Mouse (Mus musculus) liver, embryonic 14.5 days (tissue): ENCODE measurements around the gene Senp5. TPM values are rescaled to one million over a fixed set of nuclear protein-coding genes. Genes with fewer than 3 reads are reported as not detected.

Source experiments
- ATAC-seq: fragments of 200-750 bp; cut with Nextera tagmentation; 2 replicates; pipeline ENCODE4 v1.8.0; 2017; ENCODE audit warnings: moderate number of reproducible peaks, mild to moderate bottlenecking, moderate library complexity; ENCODE audit not compliant: insufficient read depth
- DNase-seq, 3 experiments: peaks; one replicate each; pipeline ENCODE4 v3.0.0-alpha.2; 2012 to 2013; ENCODE audit warnings: low read depth in 3 of 3, low spot score in 3 of 3
- H3K27ac ChIP-seq: fragments of 300-500 bp; sonication (generic); 2 replicates; pipeline ENCODE4 v1.5.1; 2014; ENCODE audit warnings: moderate library complexity, mild to moderate bottlenecking, control low read depth, inconsistent platforms
- H3K27me3 ChIP-seq: fragments of 300-500 bp; sonication (generic); 2 replicates; pipeline ENCODE4 v1.6.1; 2014; ENCODE audit warnings: mild to moderate bottlenecking, low read length, moderate library complexity; ENCODE audit not compliant: control insufficient read depth, insufficient read depth
- H3K36me3 ChIP-seq: fragments of 300-500 bp; sonication (generic); replicated peaks from 2 replicates; pipeline ENCODE4 v1.6.1; 2014; ENCODE audit warnings: low read depth; ENCODE audit not compliant: control insufficient read depth, insufficient read depth
- H3K4me1 ChIP-seq, 2 experiments: fragments of 200-500 bp in 1 of 2; fragments of 300-500 bp in 1 of 2; sonication (generic) in 1 of 2; replicated peaks; 2 replicates each; pipeline ENCODE4 v1.6.1; 2012 to 2014; ENCODE audit warnings: antibody characterized with exemption in 1 of 2, inconsistent platforms in 1 of 2, low read length in 1 of 2; ENCODE audit not compliant: control insufficient read depth in 2 of 2, insufficient read depth in 2 of 2
- H3K4me2 ChIP-seq: fragments of 300-500 bp; sonication (generic); 2 replicates; pipeline ENCODE4 v1.6.1; 2014; ENCODE audit warnings: low read depth, mild to moderate bottlenecking, control low read depth, moderate library complexity
- H3K4me3 ChIP-seq, 2 experiments: fragments of 200-500 bp in 1 of 2; fragments of 300-500 bp in 1 of 2; sonication (generic) in 1 of 2; 2 replicates each; pipeline ENCODE4 v1.5.1; 2012 to 2014; ENCODE audit warnings: low read depth in 2 of 2, low read length in 2 of 2, mild to moderate bottlenecking in 2 of 2, control low read depth in 1 of 2, inconsistent platforms in 1 of 2, moderate library complexity in 1 of 2; ENCODE audit not compliant: insufficient read depth in 1 of 2
- H3K9ac ChIP-seq: fragments of 300-500 bp; sonication (generic); replicated peaks from 2 replicates; pipeline ENCODE4 v1.6.1; 2014; ENCODE audit warnings: mild to moderate bottlenecking, control low read depth, moderate library complexity
- H3K9me3 ChIP-seq: fragments of 300-500 bp; sonication (generic); 2 replicates; pipeline ENCODE4 v1.6.1; 2016; ENCODE audit warnings: low read length, mixed read lengths; ENCODE audit not compliant: control insufficient read depth
- CTCF ChIP-seq: IDR thresholded peaks from 2 replicates; pipeline ENCODE4 v1.5.1; 2016; ENCODE audit warnings: antibody characterized with exemption, low read depth, control low read depth
- EP300 ChIP-seq: IDR thresholded peaks from 2 replicates; pipeline ENCODE4 v1.6.1; 2016; ENCODE audit warnings: antibody characterized with exemption, low read depth
- WGBS: fragments of 180-500 bp; shearing (Covaris S2); extraction: QIAGEN DNeasy Blood & Tissue Kit; methylation state at CpG from one replicate; pipeline ENCODE4 v1.1.7; 2014; ENCODE audit not compliant: insufficient replicate concordance; 5-methylcytosine and 5-hydroxymethylcytosine counted together
- microRNA-seq: library from miRNA; unstranded; fragments of <30 nt; microRNA quantifications from one replicate; pipeline ENCODE4, GENCODE M21; 2016
- polyA plus RNA-seq, 2 experiments: library from polyadenylated mRNA; depleted of rRNA in 1 of 2; stranded (reverse) in 1 of 2; unstranded in 1 of 2; fragments of >200 nt; fragmentation: Nextera tagmentation in 1 of 2; extraction: Ambion mirVana in 1 of 2; gene quantifications; 2 replicates each; pipeline versions ENCODE4 v1.2.1 to v1.2.3; 2012 to 2014

The Senp5 gene
- polyA plus RNA-seq, 2 experiments: 2.9 to 4.7 TPM

DNA sequence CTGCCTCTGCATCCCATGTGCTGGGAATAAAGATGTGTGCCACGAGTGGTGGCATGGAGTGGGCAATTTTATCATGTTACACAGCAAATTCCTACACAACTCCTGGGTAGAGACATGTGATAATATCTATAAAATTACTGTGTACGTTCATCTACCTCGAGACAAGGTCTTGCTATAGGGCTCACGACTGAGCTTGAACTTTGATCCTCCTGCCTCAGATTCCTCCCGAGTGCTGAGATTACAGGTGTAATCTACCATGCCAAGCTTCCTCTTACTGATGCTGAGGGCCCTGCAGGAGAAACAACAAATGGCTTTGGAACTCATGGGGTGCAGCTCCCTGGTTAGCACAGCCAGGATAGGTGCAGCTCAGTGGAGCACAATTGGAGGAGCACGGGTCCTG is 78.7 kb downstream of the Senp5 start:
- H3K9me3 ChIP-seq: no peaks in the 10 kb centered on the region
- WGBS: 57% methylated on average over 6 of the region's 6 CpGs
- TF ChIP-seq CTCF (no peak), EP300 (no peak)
- no peak overlapping the region for H3K9ac ChIP-seq
- no peak overlapping the region for H3K4me2 ChIP-seq
- ATAC-seq: no peak
- no peaks in the 10 kb centered on the region for H3K36me3 ChIP-seq
- DNase-seq: no peak
- no peak overlapping the region for H3K4me3 ChIP-seq
- H3K27ac ChIP-seq: no peak overlapping the region
- no peaks in the 10 kb centered on the region for H3K4me1 ChIP-seq
- H3K27me3 ChIP-seq: no peaks in the 10 kb centered on the region

GRCm38 (mm10) chr16:31918248-31918724 is 84.8 kb downstream of the Senp5 start:
- peaks cover 0 to 2% of the 10 kb centered on the region in 2 experiments; a peak in 1 of 4 replicates for H3K4me1 ChIP-seq
- no peak for ATAC-seq
- H3K27ac ChIP-seq: no peak overlapping the region
- H3K4me2 ChIP-seq: peak overlapping the region; percentile 38
- DNase-seq: peak; percentile 38 to 52 (median 40)
- H3K9ac ChIP-seq: no peak overlapping the region
- H3K36me3 ChIP-seq: no peaks in the 10 kb centered on the region
- H3K9me3 ChIP-seq: no peaks in the 10 kb centered on the region
- no peaks in the 10 kb centered on the region for H3K27me3 ChIP-seq
- peak; percentile 87 for TF ChIP-seq CTCF
- no peak for TF ChIP-seq EP300
- 2% methylated on average over 14 of the region's 14 CpGs for WGBS
- peak overlapping the region in 1 of 2 experiments; percentile 17; a peak in 1 of 4 replicates for H3K4me3 ChIP-seq

- Histone ChIP-seq H3K36me3 (no peaks in the 10 kb centered on the region), H3K4me1 (peaks cover 0 to 2% of the 10 kb centered on the region in 2 experiments; a peak in 1 of 4 replicates), H3K9ac (no peak overlapping the region), H3K27me3 (no peaks in the 10 kb centered on the region), H3K4me2 (peak overlapping the region; percentile 38; the same call in 1 of the 2 replicates), H3K4me3 (no peak overlapping the region), H3K27ac (no peak overlapping the region), H3K9me3 (no peaks in the 10 kb centered on the region)
- TF ChIP-seq CTCF: no peak
- no peak for TF ChIP-seq EP300
- DNase-seq (no peak), ATAC-seq (no peak)
- WGBS: 55% methylated on average over 11 of the region's 11 CpGs
Observed at GRCm38 (mm10) chr16:31917776-31918175, 85.3 kb downstream of the Senp5 start.

DNA sequence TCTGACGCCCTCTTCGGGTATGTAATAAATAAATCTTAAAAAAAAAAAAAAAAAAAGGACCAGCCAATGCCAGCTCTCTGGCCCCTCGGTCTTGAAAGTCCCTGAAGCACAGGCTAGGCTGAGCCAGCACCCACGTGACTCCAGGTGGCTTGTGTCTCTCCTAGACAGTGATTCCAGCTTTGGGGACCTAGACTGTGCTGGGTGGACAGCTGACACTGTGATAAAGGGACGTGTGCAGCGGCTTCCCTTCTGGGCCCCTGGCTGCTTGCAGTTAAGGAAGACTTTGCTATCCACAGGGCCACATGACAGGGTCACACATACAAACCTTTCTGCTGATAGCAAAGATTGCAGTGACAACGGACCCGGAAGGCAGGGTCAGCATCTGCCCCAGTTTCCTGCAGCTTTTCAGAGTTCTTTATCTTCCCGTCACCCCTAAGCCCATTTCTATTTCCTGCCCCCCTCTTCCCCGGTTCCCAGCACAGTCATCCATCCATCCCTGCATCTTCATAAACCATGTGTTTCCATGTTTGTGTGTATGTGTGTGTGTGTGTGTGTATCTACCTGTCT is 92.7 kb downstream of the Senp5 start:
- TF ChIP-seq CTCF (no peak), EP300 (no peak)
- Histone ChIP-seq H3K9ac (no peak overlapping the region), H3K27ac (no peak overlapping the region), H3K36me3 (no peaks in the 10 kb centered on the region), H3K4me1 (peaks cover 0 to 4% of the 10 kb centered on the region in 2 experiments; a peak in 2 of 4 replicates), H3K4me3 (no peak overlapping the region), H3K27me3 (no peaks in the 10 kb centered on the region; the same call in 1 of the 2 replicates), H3K4me2 (no peak overlapping the region), H3K9me3 (no peaks in the 10 kb centered on the region)
- ATAC-seq (no peak), DNase-seq (no peak)
- WGBS: 20% methylated on average over 10 of the region's 10 CpGs

Small RNA genes lying within 50 kb of the gene (microRNA-seq; reads per million reads assigned to microRNA genes)
- not detected for gene Gm26269

Other genes with a start within 250 kb of the Senp5 start
- 0.03 and 0.05 TPM in 2 replicates for gene Meltf, start 124.5 kb downstream of the Senp5 start, polyA plus RNA-seq (2012; rRNA removed)
- gene Meltf, start 124.5 kb downstream of the Senp5 start, polyA plus RNA-seq (2014; fragmentation: Nextera tagmentation; extraction: Ambion mirVana): 0.06 TPM in 1 of 2 replicates, not detected in the other
- 0.15 and 0.31 TPM in 2 replicates for gene Pigz, start 69.4 kb downstream of the Senp5 start, polyA plus RNA-seq (2012; rRNA removed)
- gene Pigz, start 69.4 kb downstream of the Senp5 start, polyA plus RNA-seq (2014; fragmentation: Nextera tagmentation; extraction: Ambion mirVana): 0.28 and 0.34 TPM in 2 replicates
- gene 0610012G03Rik, start 54.8 kb downstream of the Senp5 start, polyA plus RNA-seq (2012; rRNA removed): 21.5 and 23.2 TPM in 2 replicates
- 42.3 and 45.3 TPM in 2 replicates for gene 0610012G03Rik, start 54.8 kb downstream of the Senp5 start, polyA plus RNA-seq (2014; fragmentation: Nextera tagmentation; extraction: Ambion mirVana)
- gene Ncbp2, start 54.8 kb downstream of the Senp5 start, polyA plus RNA-seq (2012; rRNA removed): 10.7 and 25.1 TPM in 2 replicates
- gene Ncbp2, start 54.8 kb downstream of the Senp5 start, polyA plus RNA-seq (2014; fragmentation: Nextera tagmentation; extraction: Ambion mirVana): 29.0 and 31.5 TPM in 2 replicates
- gene Pak2, start 76.1 kb upstream of the Senp5 start, polyA plus RNA-seq (2012; rRNA removed): 4.8 and 6.7 TPM in 2 replicates
- 9.1 and 9.5 TPM in 2 replicates for gene Pak2, start 76.1 kb upstream of the Senp5 start, polyA plus RNA-seq (2014; fragmentation: Nextera tagmentation; extraction: Ambion mirVana)
- gene Pigx, start 96.5 kb upstream of the Senp5 start, polyA plus RNA-seq (2012; rRNA removed): 10.5 and 13.2 TPM in 2 replicates
- gene Pigx, start 96.5 kb upstream of the Senp5 start, polyA plus RNA-seq (2014; fragmentation: Nextera tagmentation; extraction: Ambion mirVana): 25.5 and 28.8 TPM in 2 replicates
- 1.3 and 2.1 TPM in 2 replicates for gene Cep19, start 96.5 kb upstream of the Senp5 start, polyA plus RNA-seq (2012; rRNA removed)
- 4.0 and 4.3 TPM in 2 replicates for gene Cep19, start 96.5 kb upstream of the Senp5 start, polyA plus RNA-seq (2014; fragmentation: Nextera tagmentation; extraction: Ambion mirVana)
- gene Nrros, start 162.3 kb upstream of the Senp5 start, polyA plus RNA-seq (2012; rRNA removed): 11.6 and 13.2 TPM in 2 replicates
- gene Nrros, start 162.3 kb upstream of the Senp5 start, polyA plus RNA-seq (2014; fragmentation: Nextera tagmentation; extraction: Ambion mirVana): 18.8 and 18.9 TPM in 2 replicates
- 0.52 and 0.90 TPM in 2 replicates for gene Bex6, start 176.5 kb upstream of the Senp5 start, polyA plus RNA-seq (2012; rRNA removed)
- gene Bex6, start 176.5 kb upstream of the Senp5 start, polyA plus RNA-seq (2014; fragmentation: Nextera tagmentation; extraction: Ambion mirVana): 0.70 and 0.71 TPM in 2 replicates
- 2.7 and 4.0 TPM in 2 replicates for gene Fbxo45, start 243.9 kb upstream of the Senp5 start, polyA plus RNA-seq (2012; rRNA removed)
- gene Fbxo45, start 243.9 kb upstream of the Senp5 start, polyA plus RNA-seq (2014; fragmentation: Nextera tagmentation; extraction: Ambion mirVana): 5.1 and 6.6 TPM in 2 replicates
- 4.8 and 7.9 TPM in 2 replicates for gene Wdr53, start 243.9 kb upstream of the Senp5 start, polyA plus RNA-seq (2012; rRNA removed)
- gene Wdr53, start 243.9 kb upstream of the Senp5 start, polyA plus RNA-seq (2014; fragmentation: Nextera tagmentation; extraction: Ambion mirVana): 11.2 and 11.5 TPM in 2 replicates